Comparison of ENCODE assay signal across 11 mouse cellular contexts in the genomic region with DNA sequence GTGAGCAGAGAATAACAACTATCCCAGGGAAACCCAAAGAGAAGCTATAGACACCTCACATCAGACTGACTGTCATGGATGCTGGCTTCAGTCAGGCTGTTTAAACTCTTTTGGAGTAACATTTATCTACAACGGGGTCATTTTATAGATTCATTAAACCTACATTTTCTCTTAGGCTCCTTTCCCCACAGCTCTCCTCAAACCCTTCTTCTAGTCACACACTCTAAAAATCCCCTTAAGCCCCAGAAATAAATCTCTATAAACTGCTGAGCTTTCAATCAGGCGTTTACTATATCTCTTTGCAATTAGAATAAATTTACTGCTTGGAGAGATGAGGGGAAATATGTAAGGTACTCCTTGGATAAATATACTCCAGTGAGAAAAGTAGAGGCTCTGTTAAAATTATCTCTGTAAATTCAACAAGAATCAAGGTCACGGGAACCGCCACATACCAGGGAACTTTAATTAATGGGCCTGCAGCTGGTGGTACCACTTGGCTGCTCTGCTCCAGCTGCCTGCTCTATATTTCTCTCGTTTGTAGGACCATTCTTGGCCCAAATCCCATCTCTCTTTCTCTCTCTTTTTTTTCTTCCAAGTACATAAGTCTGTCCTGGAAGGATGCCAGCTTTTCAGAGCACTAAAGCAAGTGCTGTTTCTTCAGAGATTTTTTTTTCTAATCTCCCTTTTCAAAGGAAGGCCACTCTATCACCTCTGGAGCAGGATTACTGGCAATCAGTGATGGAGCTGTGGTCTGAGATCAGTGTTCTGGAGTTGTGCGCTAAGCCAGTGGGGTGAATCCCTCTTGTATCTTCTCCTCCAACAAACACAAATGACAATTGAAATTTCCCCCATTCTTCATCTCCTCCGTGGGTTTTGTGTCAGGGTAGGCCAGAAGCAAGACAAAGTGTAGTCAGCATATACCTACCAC. TPM values are rescaled to one million over a fixed set of nuclear protein-coding genes. Genes with fewer than 3 reads are reported as not detected.
DNase-seq lines count a peak whose midpoint lies in the region; ATAC-seq lines count a peak whose summit lies in the region.
"Had no signal": no experiment of that assay in that cellular context is flagged by ENCODE, and none has a peak within 500 bp of the region (broad histone marks: within the 10 kb centered on the region; RNA-seq: fewer than 3 reads in every experiment).

No protein-coding gene starts in this region.

- 21% methylated on average over 7 of the region's 7 CpGs for WGBS in forebrain, embryonic 15.5 days
- WGBS in neural tube, embryonic 15.5 days = 18% methylated on average over 7 of the region's 7 CpGs
- 52% methylated on average over 7 of the region's 7 CpGs for WGBS in heart, embryonic 10.5 days

- no peaks in the 10 kb centered on the region for H3K9me3 ChIP-seq in forebrain, embryonic 15.5 days
- no peaks in the 10 kb centered on the region for H3K9me3 ChIP-seq in neural tube, embryonic 15.5 days (replicated peaks)
- H3K9me3 ChIP-seq in heart, embryonic 10.5 days = no peaks in the 10 kb centered on the region
- H3K9me3 ChIP-seq: embryonic facial prominence, embryonic 12.5 days; liver, embryonic 15.5 days had no signal

- H3K27me3 ChIP-seq in forebrain, embryonic 15.5 days = no peaks in the 10 kb centered on the region
- 0 out of 2 replicates have a peak, but pooled peaks cover 2% of the 10 kb centered on the region for H3K27me3 ChIP-seq in neural tube, embryonic 15.5 days (replicated peaks)
- no peaks in the 10 kb centered on the region for H3K27me3 ChIP-seq in heart, embryonic 10.5 days (ENCODE audit: insufficient read depth, poor library complexity, severe bottlenecking)
- H3K27me3 ChIP-seq: embryonic facial prominence, embryonic 12.5 days; liver, embryonic 15.5 days had no signal

- peak; percentile 14 for DNase-seq in adrenal gland, postnatal 10 days
- no peak for DNase-seq in adrenal gland, postnatal 36 days
- DNase-seq in layer of hippocampus, adult 9-11 months = peak; percentile 10
- DNase-seq in layer of hippocampus, postnatal 25 days (ENCODE audit: extremely low spot score in 1 of 2, low spot score in 1 of 2) = no peak
- DNase-seq in heart, embryonic 10.5 days (ENCODE audit: low spot score) = no peak

- no peak overlapping the region for H3K4me3 ChIP-seq in forebrain, embryonic 15.5 days
- no peak overlapping the region for H3K4me3 ChIP-seq in neural tube, embryonic 15.5 days (replicated peaks)
- H3K4me3 ChIP-seq in heart, embryonic 10.5 days = no peak overlapping the region
- H3K4me3 ChIP-seq: embryonic facial prominence, embryonic 12.5 days; liver, embryonic 15.5 days had no signal

- H3K4me2 ChIP-seq in forebrain, embryonic 15.5 days (replicated peaks) = no peak overlapping the region
- H3K4me2 ChIP-seq in neural tube, embryonic 15.5 days = peak overlapping the region; percentile 1; the same call in 1 of the 2 replicates
- H3K4me2 ChIP-seq: embryonic facial prominence, embryonic 12.5 days; liver, embryonic 15.5 days had no signal

- ATAC-seq in forebrain, embryonic 15.5 days (replicated peaks) = peak; percentile 80
- peak; percentile 60; the same call in 1 of the 2 replicates for ATAC-seq in neural tube, embryonic 15.5 days (ENCODE audit: low FRiP score)
- no peak for ATAC-seq in megakaryocyte-erythroid progenitor cell, adult 5-6 weeks (replicated peaks; ENCODE audit: low FRiP score, low TSS enrichment, poor library complexity, severe bottlenecking)

- 0 out of 2 replicates have a peak overlapping the region, but pooled peaks have one; percentile 38 for H3K27ac ChIP-seq in forebrain, embryonic 15.5 days (replicated peaks)
- peak overlapping the region; percentile 23 for H3K27ac ChIP-seq in neural tube, embryonic 15.5 days (replicated peaks)
- no peak overlapping the region for H3K27ac ChIP-seq in heart, embryonic 10.5 days
- H3K27ac ChIP-seq: embryonic facial prominence, embryonic 12.5 days; liver, embryonic 15.5 days had no signal

- H3K4me1 ChIP-seq in forebrain, embryonic 15.5 days = peaks cover 21% of the 10 kb centered on the region
- H3K4me1 ChIP-seq in neural tube, embryonic 15.5 days = peaks cover 25% of the 10 kb centered on the region
- no peaks in the 10 kb centered on the region; the same call in 1 of the 2 replicates for H3K4me1 ChIP-seq in heart, embryonic 10.5 days
- H3K4me1 ChIP-seq: liver, embryonic 15.5 days had no signal

- H3K36me3 ChIP-seq in forebrain, embryonic 15.5 days = no peaks in the 10 kb centered on the region
- no peaks in the 10 kb centered on the region for H3K36me3 ChIP-seq in neural tube, embryonic 15.5 days
- H3K36me3 ChIP-seq in heart, embryonic 10.5 days = no peaks in the 10 kb centered on the region
- H3K36me3 ChIP-seq: embryonic facial prominence, embryonic 12.5 days; liver, embryonic 15.5 days had no signal

- H3K9ac ChIP-seq in forebrain, embryonic 15.5 days (replicated peaks) = no peak overlapping the region
- no peak overlapping the region for H3K9ac ChIP-seq in neural tube, embryonic 15.5 days (replicated peaks)
- H3K9ac ChIP-seq: embryonic facial prominence, embryonic 12.5 days; liver, embryonic 15.5 days had no signal

RNA-seq across cellular contexts. Expression of gene Gm11060, which starts 2.0 kb away (rescaled TPM):
- not detected for total RNA-seq in adrenal gland, postnatal 10 days (2021)
- total RNA-seq in adrenal gland, postnatal 36 days (2021) = not detected
- not detected for total RNA-seq in layer of hippocampus, postnatal 25 days (2021)
- not detected in 2 replicates for polyA plus RNA-seq in forebrain, embryonic 15.5 days (2015; fragmentation: Nextera tagmentation; extraction: Ambion mirVana)
- polyA plus RNA-seq in neural tube, embryonic 15.5 days (2015; fragmentation: Nextera tagmentation; extraction: Ambion mirVana) = not detected in 2 replicates
- total RNA-seq in megakaryocyte-erythroid progenitor cell, adult 5-6 weeks (2014; fragmentation: Nextera tagmentation) = not detected in 2 replicates
- total RNA-seq in megakaryocyte-erythroid progenitor cell, adult 5-6 weeks (2017) = not detected in 2 replicates
- not detected in 2 replicates for polyA plus RNA-seq in heart, embryonic 10.5 days (2016; fragmentation: Nextera tagmentation; extraction: Ambion mirVana)
- total RNA-seq: hematopoietic stem cell, adult 5-6 weeks had no signal
- polyA plus RNA-seq: embryonic facial prominence, embryonic 12.5 days; liver, embryonic 15.5 days had no signal

RNA-seq across cellular contexts. Expression of gene Wt1, which starts 36.5 kb away (rescaled TPM):
- 1 to 10 TPM; 2.8 to 5.1 TPM for total RNA-seq in adrenal gland, postnatal 10 days (2021)
- 1 to 10 TPM; 2.5 to 3.5 TPM for total RNA-seq in adrenal gland, postnatal 36 days (2021)
- under 1 TPM in 1 of 2 experiments, not detected in 1; 0.16 TPM for total RNA-seq in layer of hippocampus, postnatal 25 days (2021)
- 0.08 TPM in 1 of 2 replicates, not detected in the other for polyA plus RNA-seq in forebrain, embryonic 15.5 days (2015; fragmentation: Nextera tagmentation; extraction: Ambion mirVana)
- polyA plus RNA-seq in neural tube, embryonic 15.5 days (2015; fragmentation: Nextera tagmentation; extraction: Ambion mirVana) = 2.6 and 4.5 TPM in 2 replicates
- total RNA-seq in megakaryocyte-erythroid progenitor cell, adult 5-6 weeks (2014; fragmentation: Nextera tagmentation) = not detected in 2 replicates
- total RNA-seq in megakaryocyte-erythroid progenitor cell, adult 5-6 weeks (2017) = not detected in 2 replicates
- 36.5 and 41.9 TPM in 2 replicates for polyA plus RNA-seq in heart, embryonic 10.5 days (2016; fragmentation: Nextera tagmentation; extraction: Ambion mirVana)
- total RNA-seq: hematopoietic stem cell, adult 5-6 weeks had no signal

Comparison
In these comparisons a context has a peak if more than half of its experiments do, and no peak if none do; other contexts are left out.
1. DNase-seq: peak in adrenal gland, postnatal 10 days (single experiment) and layer of hippocampus, adult 9-11 months (single experiment); none in adrenal gland, postnatal 36 days (0 of 2), layer of hippocampus, postnatal 25 days (0 of 2) and heart, embryonic 10.5 days (single experiment).